Mouse (Mus musculus): Measurements from ENCODE around the gene Esrrb.

DNA sequence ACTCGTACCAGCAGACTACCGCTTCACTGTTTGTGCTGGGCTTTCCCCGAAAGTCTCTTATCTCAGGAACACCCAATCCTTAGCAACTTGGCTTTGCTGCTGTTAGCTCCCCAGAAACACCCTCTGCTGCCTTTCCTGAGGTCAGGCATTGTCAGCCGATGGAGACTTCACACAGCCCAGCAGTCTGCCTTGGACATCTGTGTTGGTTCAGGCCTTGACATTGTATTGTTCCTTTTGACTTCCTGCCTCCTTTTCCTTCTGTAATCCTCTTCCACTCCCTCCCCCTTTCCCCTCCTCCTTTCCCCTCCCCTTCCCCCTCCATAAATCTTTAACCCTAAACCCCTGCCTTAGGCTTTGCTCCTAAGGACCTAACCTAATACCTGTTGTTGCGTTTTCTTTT is 155.7 kb downstream of the Esrrb start:
- no peak for TF ChIP-seq ZNF384 (IDR thresholded peaks at IDR 0.05; ENCODE audit: low read depth, low read length)
- TF ChIP-seq MAFK (IDR thresholded peaks at IDR 0.05; ENCODE audit: insufficient read depth, low read depth, low read length) = no peak
- no peak for TF ChIP-seq CHD2 (IDR thresholded peaks at IDR 0.05; ENCODE audit: low read depth, low read length)
- TF ChIP-seq HCFC1 (IDR thresholded peaks at IDR 0.05; ENCODE audit: borderline replicate concordance, insufficient read depth, low read length) = no peak
- no peak for TF ChIP-seq ZC3H11A (IDR thresholded peaks at IDR 0.05; ENCODE audit: borderline replicate concordance, low read depth, low read length)

Data from ES-E14 (cell line).